Mouse (Mus musculus): ENCODE measurements at regions not wholly inside any gene's neighbourhood (a gene's known extent, or its start where the extent isn't known, plus 50 kb on each side); places are given as distances from the start of the nearest gene placed in this dataset.

- TF ChIP-seq CTCF (IDR thresholded peaks at IDR 0.05; ENCODE audit: low read depth, low read length) (no peak), POLR2A (IDR thresholded peaks at IDR 0.05; ENCODE audit: extremely low read depth, insufficient read depth, low read length) (no peak)
These were observed 216.4 kb downstream of the Glrx3 start for GRCm38 (mm10) chr7:137653837-137654236.
